Mouse (Mus musculus) ZHBTc4 (cell line): Measurements from ENCODE around the gene Olfr1555-ps1.
"Not testable (repeated sequence)": the region's sequence is repeated elsewhere in the genome, so short reads cannot be mapped to it uniquely, and the experiment has no call there.

ENCODE experiments used
- DNase-seq: peaks from one replicate; pipeline ENCODE4 v3.0.0-alpha.2; 2011; ENCODE audit warnings: low read depth, low spot score

Olfr1555-ps1 gene

GRCm38 (mm10) chr19:12170062-12170599 is at the start of gene Olfr1555-ps1:
Gene Olfr1555-ps1, minus strand, starts transcription at chr19:12170112.
- DNase-seq = not testable (repeated sequence)

DNA sequence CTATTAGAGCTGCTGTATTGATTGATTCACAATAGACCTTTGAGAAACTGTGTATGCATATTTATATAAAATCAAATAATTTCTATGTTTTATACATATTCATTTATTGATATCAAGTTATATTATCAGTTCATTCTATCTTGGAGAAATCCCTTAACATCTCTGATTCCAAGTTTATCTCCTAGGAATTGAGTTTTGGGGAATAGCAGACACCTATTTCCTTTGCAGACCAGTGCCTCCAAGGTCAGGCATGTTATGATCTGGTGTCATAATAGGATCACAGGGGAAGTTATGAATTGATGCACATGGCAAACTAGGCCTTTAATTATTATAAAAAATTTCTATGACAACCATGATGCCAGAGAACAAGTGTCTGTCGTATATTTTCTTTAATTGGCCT is 30.4 kb upstream of the Olfr1555-ps1 start, which contains the start of gene Olfr1431:
Olfr1431 (plus strand) TSS at position 301 of the 400 bp plus-strand sequence.
- no peak for DNase-seq

DNA sequence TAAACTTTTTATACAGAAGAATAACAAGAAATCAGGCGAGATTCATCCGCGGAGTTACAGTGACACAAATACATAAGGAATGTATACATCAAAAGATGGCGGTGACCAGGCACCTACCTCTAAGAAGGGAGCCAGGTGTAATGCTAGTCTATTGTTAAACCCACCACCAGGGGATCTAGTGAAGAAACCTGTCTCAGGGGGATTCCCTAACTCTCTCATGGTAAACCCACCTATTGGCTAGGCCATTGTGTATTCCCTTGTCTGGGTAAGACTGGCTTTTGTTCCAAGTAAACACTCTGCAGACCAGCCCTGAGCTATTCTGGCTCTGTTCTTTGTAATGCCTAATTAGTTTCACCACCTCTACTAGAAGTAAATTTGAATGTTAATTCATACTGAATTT is 29.2 kb upstream of the Olfr1555-ps1 start:
- DNase-seq = peak; percentile 88

DNA sequence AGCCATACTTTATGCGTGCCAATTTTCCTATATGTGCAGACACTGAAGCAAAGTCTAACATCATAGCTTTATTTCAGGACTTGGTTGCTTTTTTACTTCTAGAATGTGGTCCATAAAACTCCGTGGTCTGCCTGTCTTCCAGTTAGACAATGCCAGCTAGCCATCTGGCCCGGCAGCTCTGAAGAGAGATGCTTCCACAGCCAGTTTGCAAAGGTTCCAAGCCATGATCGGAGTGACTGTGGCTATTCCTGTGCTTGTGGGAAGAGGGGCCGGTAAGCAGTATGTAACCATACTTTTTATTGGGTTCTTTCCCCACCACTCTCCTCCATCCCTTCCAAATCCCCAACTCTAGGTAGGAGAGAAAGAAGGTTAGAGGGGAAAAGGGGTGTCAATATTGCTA is 5.5 kb upstream of the Olfr1555-ps1 start:
- DNase-seq = not testable (repeated sequence)

GRCm38 (mm10) chr19:12145452-12145851 is 24.5 kb downstream of the Olfr1555-ps1 start:
- no peak for DNase-seq

GRCm38 (mm10) chr19:12143356-12143755 is 26.6 kb downstream of the Olfr1555-ps1 start:
- DNase-seq = no peak

DNA sequence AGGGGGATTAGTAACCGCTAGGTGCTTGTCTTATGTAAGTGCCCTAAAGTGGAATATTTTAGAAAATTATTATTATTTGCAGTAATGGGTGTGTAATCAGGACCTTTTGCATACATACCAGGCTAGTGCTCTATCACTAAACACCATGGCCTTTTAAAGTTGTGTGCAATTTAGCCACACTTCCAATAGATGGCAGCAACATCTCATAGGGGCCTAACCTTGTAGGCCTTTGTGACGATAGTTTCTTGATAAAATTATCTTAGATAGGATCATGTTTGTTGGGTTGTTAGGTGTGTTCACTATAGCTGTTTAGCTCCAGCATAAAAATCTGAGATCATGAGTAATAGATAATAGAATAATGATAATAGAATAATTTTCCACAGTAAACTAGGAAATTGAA is 35.6 kb downstream of the Olfr1555-ps1 start:
- DNase-seq = peak; percentile 52

DNA sequence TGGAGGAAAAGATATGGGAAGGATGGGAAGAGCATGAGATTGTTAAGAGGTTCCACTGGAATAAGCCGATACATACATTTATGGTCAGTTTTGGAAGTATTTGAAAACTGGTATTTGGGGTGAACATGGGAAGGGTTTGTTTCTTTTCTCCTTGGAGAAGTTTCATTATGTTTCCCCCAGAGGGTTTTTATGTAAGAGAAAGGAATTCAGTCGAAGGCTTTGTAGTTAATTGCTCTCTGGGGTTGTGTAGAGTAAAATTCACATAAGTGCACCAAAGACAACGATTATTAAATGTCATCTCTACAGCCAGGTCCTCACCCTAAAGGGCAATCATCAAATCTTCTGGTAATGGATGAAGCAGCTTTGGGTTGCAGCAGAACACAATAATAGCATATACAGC is 46.8 kb downstream of the Olfr1555-ps1 start, which contains the start of gene Olfr76:
Olfr76 (minus strand) TSS at position 101 of the 400 bp plus-strand sequence.
- no peak for DNase-seq

DNA sequence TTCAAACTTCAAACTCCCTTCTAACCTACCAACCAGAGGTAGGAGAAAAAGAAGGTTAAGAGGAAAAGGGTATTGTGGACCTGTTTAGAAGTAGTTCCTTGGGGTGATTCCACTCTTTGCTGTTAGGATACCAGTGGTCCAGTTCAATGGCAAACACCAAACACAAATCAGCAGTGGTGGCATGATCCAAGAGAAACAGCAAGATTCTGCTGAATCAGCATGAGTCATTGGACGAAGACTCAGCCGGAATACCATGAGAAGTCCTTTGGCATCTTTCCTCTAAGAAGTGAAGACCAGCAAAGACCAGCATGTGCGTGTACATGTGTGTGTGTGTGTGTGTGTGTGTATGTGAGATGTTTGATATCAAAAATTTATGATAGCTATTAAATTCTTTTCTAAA is 53.4 kb downstream of the Olfr1555-ps1 start:
- no peak for DNase-seq

- no peak for DNase-seq
Measured at GRCm38 (mm10) chr19:12115797-12116196, 54.1 kb downstream of the Olfr1555-ps1 start, which contains the start of gene Olfr1428. Gene Olfr1428, minus strand, starts transcription at chr19:12115897.
